Mouse (Mus musculus) NIH3T3 (cell line): ENCODE data around the gene Psma4.
"Not testable (repeated sequence)": the region's sequence is repeated elsewhere in the genome, so short reads cannot be mapped to it uniquely, and the experiment has no call there.

Experiments
- DNase-seq: peaks from one replicate; pipeline ENCODE4 v3.0.0-alpha.2; 2012; ENCODE audit warnings: low read depth

Psma4 gene

DNA sequence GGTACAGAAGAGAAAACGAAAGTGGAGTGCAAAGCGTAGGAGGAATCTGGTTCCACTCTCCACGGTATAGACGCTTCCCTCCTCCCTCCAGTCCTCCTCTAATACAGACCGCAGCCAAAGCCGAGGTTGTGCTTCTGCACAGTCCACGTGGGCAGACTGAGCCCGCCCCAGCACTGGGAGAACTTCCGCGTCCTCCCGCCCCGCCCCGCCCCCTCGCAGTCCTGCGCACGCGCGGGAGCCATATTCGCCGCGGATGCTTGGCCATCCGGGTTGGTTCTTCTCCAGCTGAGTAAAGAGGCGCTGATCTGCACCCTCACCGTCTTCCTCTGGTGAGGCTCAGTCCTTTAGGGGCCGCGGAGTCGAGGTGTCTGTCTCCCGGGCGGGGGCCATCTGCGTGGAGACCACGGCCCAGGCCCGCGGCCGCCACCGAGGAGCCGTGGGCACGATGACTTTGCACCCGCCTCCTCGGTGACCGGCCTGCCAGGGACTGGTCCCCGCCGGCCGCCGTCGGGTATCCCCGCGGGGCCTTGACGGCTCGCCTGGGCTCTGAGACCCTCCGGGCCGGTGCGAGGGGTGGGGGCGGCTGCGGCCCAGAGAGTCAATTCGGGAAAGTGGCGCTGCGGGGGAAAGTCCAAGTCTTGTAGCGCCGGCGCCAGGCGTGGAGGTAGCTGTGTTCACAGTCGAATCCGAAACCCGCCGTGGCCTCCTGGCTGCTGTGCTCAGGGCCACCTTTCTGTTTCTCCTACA is at the start of gene Psma4, which contains the start of gene AY074887:
Gene Psma4, plus strand, starts transcription at position 216 of the 747 bp plus-strand sequence.
Gene AY074887, minus strand, starts transcription at position 424 of the 747 bp plus-strand sequence.
- peak; percentile 97 for DNase-seq

DNA sequence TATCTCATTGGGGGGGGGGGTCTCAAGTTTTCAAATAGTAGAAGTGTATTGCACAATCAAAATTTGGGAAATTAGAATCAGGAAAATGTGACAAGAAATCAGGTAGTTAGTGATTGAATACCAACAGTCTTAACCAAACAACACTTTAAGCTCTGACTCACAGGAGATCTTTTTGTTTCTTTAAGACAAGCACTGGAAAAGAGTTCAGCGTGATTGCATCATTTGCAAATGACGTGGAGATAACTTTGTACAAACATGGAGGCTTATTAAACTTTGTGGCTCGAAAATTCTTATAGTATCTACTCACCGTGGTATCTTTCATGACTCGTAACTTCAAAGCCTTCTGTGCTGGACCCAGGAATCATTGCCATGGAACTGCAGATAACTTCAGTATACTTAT is 41.1 kb upstream of the Psma4 start:
- DNase-seq: peak; percentile 69

DNA sequence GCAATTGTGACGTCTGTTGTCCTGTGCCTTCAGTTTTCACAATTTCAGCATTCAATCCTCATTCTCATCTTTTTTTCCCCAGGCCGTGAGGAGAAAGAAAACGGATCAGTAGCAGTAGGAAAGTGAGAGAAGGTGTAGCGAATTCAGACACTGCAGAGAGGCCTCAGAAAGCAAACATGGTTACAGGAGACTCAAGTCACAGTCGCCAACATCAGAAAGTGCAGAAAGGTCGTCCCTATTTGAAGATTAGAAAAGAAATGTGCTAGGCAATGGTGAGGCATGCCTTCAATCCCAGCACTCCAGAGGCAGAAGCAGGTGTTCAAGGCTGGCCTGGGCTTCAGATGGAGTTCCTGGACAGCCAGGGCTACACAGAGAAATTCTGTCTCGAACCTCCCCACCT is 35.0 kb upstream of the Psma4 start:
- no peak for DNase-seq

- DNase-seq: peak; percentile 4
These were observed 34.2 kb upstream of the Psma4 start for GRCm38 (mm10) chr9:54916401-54916800.

DNA sequence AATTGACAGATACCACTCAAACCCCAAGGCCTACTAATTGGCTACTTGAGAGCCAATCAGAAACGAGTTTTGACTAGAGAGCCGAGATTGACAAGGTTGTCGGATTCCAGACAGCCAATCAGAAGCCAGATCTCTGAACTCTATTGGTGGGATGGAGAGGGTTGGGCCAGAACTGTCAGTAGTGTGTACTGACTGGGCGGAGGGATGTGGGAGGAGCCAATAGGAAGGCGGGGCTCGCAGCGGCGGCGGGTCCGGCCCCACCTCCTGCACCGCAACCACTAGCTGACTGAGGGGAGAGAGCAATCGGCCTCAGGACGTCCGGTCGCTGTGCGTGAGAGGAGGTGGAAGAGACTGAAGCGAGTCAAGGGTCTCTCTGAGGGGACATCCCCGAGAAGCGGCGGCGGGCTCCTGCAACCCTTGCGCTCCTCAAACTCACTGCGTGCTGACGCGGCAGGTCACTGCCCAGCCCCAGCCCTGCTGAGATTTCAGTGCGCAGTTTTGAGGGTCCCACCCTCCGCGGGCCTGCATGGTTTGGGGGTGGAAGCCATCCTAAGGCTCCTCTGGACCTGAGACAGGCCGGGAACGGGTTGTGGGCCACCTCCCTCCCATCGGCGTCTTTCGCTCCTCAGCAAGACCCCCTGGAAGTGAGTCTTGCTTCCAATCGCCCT is 33.4 kb upstream of the Psma4 start, which contains the start of gene Hykk:
Gene Hykk, plus strand, starts transcription at position 274 of the 668 bp plus-strand sequence.
- peak; percentile 93 for DNase-seq

DNA sequence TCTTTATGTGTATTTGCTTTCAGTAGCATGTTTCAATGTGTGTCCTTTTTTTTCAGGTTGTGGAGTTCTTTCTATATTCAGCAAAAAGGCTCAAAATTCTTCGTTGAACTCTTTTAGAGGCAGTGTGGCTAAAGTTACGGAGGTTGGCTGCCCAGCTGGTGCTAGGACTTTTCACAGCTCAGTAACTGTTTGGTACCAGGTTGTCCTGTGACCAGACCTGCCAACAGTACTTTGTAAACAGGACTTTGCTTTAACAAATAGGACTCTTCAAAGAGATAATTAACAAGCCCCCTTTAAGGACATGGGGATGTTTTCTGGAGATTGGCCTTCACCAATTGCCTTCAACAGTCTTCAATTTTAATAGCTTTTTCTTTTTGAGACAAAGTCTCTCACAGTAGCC is 32.4 kb upstream of the Psma4 start:
- no peak for DNase-seq

- DNase-seq: no peak
These were observed 31.8 kb upstream of the Psma4 start for GRCm38 (mm10) chr9:54918781-54919180.

- DNase-seq: no peak
These were observed 30.6 kb upstream of the Psma4 start for GRCm38 (mm10) chr9:54919946-54920345.

- DNase-seq: no peak
These were observed 19.8 kb upstream of the Psma4 start for GRCm38 (mm10) chr9:54930741-54931140.

DNA sequence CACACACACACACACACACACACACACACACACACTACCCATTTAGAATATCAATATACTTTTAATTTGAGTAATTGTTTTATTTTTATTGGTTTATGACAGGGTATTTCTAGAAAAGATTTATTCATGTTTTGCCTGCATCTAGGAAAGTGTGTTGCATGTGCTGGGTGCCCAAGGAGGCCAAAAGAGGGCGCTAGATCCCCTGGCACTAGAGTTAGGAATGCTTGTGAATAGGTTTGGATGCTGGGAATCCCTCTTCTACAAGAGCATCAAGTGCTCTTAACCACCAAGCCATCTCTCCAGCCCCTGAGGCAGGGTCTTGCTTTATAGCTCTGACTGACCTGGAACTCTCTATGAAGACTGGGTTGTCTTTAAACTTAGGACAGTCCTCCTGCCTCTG is 18.8 kb upstream of the Psma4 start:
- no peak for DNase-seq

DNA sequence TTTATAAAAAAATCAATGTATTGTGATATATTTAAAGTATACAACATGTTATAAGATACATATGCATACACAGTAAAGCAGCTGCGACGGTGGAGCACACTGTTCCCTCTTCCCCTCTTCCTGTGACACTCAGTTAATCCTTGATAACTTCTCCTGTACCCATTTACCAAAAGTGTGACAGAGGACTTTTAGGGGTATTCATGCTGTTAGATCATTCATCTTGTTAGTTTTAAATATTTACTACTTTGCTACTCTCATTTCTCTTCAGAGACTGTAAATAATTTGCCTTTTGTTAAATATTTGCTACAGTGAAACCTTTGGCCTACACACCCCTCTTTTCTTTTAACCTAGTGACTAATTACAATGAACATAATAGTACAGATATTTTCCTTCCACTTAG is 18.2 kb upstream of the Psma4 start:
- no peak for DNase-seq

DNA sequence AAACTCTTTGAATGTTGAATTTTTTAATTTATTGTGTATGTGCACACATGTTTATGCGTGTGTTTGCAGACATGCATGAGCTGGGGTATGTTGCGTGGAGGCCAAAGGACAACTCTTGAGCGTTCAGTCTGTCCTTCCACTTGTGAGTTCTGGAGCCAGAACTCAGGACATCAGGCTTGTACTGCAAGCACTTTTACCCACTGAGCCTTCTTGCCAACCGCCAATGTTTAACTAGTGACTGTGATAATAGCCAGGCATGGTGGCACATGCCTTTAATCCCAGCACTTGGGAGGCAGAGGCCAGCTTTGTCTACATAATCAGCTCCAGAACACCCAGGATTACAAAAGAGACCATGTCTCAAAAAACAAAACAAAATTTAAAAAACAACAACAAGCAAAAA is 8.5 kb upstream of the Psma4 start:
- no peak for DNase-seq

DNA sequence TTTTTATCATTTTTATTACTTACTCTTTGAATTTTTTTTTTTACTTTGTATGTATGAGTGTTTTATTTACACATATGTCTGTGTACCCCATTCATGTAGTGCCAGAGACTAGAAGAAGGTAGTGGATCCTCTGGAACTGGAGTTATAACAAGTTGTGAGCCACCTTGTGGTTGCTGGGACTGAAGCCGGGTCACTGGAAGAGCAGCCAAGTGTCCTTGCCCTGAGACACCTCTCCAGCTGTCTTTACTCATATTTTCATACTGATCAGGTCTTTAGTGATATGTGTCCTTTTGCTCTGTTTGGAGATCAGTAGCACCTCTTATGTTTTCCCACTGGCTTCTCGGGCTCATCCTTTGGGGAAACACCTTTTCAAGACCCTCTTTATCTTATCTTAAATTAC is 6.1 kb upstream of the Psma4 start:
- no peak for DNase-seq

- no peak for DNase-seq
These were observed 4.3 kb upstream of the Psma4 start for GRCm38 (mm10) chr9:54946256-54946655.

- DNase-seq: peak; percentile 35
These were observed 1.1 kb upstream of the Psma4 start for GRCm38 (mm10) chr9:54949465-54949864.

DNA sequence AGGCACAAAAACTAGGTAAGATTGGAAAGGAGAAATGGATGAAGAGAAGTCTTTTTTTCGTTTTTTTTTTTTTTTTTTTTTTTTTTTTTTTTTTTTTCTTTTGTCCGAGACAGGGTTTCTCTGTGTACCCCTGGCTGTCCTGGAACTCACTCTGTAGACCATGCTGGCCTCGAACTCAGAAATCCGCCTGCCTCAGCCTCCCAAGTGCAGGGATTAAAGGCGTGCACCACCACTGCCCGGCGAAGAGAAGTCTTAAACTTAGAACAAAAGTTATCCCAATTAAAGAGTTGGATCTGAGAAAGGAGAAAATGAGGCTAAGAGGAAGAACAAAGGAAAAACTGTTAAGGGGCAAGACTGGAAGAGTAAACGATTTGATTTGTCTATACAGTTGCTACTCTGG is 428 bp upstream of the Psma4 start:
- not testable (repeated sequence) for DNase-seq

DNA sequence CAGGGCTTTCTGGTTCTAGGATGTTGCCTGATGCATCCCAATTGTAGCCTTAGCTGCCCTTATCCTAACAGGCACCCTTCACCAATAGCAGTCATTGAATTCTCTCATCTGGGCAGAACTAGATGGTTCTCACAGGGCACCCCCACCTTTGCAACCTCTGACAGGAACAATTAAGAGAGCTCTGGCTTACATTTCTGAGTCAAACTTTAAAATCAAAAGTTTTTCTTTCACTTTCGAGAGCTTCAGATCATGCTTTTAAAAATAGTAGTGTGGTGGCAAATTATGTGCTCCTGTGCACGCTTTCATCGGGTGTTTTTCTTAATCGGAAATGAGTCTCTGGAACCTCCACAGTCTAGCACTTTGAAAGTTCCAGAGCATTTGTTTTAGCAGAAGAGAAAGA is 10.5 kb downstream of the Psma4 start:
- DNase-seq: no peak

DNA sequence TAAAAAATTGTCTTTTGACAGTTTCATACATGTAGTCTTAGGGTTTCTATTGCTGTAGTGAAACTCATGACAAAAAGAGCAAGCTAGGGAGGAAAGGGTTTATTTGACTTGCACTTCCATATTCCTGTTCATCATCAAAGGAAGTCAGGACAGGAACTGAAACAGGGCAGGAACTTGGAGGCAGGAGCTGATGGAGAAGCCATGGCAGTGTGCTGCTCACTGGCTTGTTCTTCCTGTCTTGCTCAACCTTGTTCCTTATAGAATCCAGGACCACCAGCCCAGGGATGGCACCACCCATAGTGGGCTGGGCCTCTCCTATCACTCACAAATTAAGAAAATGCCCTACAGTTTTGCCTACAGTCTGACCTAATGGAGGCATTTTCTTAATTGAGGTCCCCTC is 13.1 kb downstream of the Psma4 start:
- DNase-seq: no peak

- DNase-seq: no peak
These were observed 19.5 kb downstream of the Psma4 start for GRCm38 (mm10) chr9:54969972-54970637.

GRCm38 (mm10) chr9:54980674-54981073 is 30.1 kb downstream of the Psma4 start, which contains the start of gene Chrna5:
Gene Chrna5, plus strand, starts transcription at chr9:54980880.
- DNase-seq: no peak

DNA sequence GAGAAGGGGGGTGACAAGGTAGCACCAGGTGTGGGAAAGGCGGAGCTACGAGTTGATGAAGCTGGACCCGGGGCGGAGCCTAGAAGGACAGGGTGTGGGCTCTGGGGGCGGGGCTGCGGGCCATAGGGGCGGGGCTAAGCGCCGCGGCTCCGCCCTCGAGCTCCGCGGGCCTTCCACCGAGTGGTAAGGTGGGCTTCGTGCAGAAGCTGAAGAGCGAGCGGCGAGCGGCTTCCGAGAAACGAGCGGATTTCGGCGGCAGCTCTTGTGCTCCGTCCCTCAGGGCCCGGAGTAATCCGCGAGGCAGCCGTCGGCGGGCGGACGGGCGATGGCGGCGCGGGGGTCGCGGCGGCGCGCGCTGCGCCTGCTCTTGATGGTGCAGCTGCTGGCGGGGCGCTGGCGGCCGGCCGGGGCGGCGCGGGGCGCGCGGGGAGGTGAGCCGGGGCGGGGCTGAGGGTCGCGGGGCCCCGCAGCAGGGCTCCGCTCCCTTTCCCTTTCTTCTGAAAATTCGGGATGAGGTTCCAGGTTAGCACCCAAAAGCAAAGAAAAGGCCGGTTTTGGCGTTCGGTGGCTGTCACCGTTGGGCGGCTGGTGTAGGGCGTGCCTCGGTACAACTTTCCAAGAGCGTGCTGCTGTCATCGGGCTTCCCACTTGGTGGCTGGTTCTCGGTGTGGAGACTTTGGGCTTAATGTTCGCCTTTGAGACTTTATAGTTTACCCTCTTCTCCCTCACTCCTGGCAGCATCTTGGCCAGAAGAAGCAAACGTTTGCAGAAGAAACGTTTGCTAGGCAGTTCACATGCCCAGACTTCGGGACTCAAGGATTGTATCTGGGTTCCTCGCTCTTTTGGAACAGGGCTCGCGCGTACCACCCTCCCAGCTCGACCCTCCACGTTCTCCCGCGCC is 31.0 kb downstream of the Psma4 start:
- no peak for DNase-seq

DNA sequence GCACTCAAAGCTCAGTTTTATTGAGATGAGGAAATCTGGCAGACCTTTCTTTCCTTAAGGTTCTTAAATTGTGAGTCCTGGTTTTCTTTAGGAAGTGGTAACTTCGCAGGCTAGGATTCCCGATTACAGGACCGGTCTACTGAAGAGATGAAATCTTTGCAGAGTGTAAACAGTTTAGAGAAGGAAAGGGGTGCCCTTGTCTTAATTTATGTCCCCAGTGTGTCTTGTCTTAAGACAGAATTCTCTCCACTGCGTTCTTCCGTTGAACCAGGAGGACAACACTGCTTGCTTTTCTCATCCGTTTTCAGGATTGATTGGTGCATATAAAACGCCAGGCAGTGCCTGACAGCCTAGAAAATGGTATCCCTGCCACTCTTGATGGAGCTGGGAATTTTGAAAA is 31.8 kb downstream of the Psma4 start:
- no peak for DNase-seq
